Mouse (Mus musculus): ENCODE data around the gene Trpv4.

DNA sequence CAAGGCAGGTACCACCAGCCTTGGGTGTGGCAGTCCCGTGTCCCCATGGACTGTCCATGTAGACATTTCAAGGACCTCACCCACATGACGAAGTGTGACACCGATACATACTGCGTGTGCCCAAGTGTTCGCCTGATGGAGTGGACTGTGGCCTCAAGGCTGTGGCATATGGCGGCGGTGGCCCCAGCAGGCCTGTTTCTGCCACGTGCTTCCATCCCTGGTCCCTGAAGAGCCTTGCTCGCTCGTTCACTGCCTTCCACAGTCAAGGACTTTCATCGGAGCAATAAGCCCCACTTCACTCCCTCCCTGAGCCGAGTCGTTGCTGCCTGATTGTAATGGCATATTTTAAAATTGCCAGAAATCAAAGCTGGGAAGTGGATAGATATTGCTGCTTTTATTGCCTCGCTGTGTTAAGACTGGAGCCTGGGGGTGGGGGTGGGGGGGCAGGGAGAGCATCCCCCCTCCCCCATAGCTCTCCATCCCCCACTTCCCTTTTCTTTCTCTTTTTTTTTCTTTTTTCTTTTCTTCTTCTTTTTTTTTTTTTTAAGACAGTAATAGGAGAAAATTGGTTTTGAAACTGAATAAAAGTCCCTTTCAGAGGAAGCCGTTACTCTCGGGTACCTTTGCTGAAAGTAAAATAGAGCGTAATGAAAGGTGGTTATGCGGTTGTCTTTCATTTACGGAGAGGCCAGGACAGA lies 65.6 kb downstream of the Trpv4 start:
- TF ChIP-seq CTCF (IDR thresholded peaks at IDR 0.05; ENCODE audit: extremely low read depth, insufficient read depth, insufficient read length, insufficient replicate concordance), result no peak
- no peak for TF ChIP-seq POLR2A (IDR thresholded peaks at IDR 0.05; ENCODE audit: low read depth, low read length)

All from spleen, adult 2 months (tissue).